Mouse (Mus musculus): ENCODE results near the gene Vmn2r80.
A peak's percentile ranks its signal among the peaks of the same experiment; 100 is the strongest.
"Not testable (repeated sequence)": the region's sequence is repeated elsewhere in the genome, so short reads cannot be mapped to it uniquely, and the experiment has no call there.

Vmn2r80 gene

DNA sequence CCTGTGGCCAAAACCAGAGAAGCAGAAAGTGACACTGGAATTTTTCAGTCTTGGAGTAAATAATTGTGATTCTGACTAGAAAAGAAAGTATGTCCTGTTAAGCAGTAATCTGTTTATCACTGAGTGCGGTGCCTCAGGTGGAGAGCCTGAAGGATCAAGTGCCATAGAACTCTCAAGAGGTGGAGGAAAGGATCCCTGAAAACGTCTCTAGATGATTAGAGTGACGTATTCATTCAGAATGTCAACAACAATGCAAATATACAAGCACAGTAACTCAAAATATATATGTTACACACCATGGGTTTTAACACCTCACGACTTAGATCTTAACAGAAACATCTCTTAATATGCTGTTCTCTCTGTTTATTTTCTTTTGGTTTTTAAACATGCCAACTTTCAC, at the start of gene Vmn2r80:
Gene Vmn2r80, plus strand, starts transcription at position 301 of the 400 bp plus-strand sequence.
- DNase-seq = not testable (repeated sequence)

DNA sequence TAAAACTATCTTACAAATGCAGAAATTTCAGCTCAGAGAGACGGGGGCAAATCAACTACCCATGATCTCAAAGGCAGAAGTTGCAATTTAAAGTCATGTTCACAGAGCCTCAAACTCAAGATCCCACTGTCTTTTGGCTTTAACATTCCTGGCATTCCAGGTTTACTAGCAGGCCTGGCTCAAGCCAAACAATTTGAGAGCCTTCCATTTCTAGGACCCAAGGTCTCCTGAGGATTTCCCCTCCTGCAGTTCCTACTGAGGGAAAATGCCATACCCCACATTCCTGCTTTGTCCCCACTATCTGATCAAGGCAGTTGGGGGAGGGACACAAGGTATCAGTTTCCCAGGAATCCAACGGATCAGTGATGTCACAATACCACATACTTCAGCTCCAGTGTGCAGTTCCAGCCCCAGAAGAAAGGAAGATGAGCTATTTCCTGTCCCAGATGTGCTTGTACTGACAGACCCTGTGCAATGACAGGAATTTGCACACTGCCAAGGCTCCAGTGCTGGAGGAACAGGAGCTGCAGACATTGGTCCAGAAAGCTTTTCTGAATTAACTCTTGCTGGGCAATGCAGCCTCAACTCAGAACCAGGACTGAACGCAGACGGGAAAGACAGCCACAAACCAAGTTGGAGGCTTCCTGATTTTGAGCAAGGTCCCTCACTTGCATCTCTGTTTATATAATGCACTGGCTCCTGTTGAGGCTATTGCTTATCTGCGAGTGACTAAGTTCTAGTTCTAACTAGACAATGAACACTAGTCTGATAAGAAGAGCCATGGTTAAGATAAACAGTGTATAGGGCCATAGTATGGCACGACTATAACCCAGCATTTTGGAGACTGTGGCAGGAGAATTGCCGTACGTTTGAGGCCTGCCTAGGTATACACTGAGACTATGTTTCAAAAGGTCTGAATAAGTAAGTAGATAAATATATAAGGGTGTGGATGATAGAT, 42.0 kb upstream of the Vmn2r80 start:
- no peak for DNase-seq

DNA sequence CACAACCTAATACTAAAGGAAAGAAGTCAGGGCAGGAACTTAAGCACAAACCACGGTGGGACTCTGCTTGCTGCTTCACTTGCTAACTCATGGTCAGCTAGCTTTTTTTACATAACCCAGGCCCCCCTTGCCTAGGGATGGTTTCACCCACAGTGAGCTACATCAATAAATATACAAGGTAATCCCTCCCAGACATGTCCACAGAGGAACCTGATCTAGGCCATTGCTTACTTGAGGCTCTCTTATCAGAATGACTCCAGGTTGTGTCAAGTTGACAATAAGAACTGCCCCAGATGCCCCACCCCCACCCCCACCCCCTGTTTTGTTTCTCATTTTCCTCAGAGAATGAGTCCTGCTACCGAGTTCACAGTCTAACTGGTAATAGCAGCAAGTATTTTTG, 41.0 kb upstream of the Vmn2r80 start:
- no peak for DNase-seq

DNA sequence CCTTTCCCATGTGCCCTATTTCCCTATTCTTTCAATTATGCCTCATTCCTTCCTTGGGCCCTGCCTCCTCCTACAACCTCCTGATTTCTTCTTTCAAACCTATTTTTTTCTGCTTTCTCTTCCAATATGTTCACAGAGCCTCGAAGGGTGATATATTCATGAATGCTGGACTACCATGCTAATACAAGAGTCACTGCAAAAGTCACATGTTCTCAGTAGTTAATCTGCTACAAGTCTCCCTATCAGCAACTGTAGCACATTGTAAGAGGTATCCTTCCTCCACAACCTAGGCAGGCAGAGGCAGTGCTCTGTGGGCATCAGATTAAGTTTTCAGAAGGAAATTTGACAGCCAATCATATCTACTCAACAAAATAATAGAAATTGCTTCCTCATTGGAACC, 39.4 kb upstream of the Vmn2r80 start:
- DNase-seq = no peak

DNA sequence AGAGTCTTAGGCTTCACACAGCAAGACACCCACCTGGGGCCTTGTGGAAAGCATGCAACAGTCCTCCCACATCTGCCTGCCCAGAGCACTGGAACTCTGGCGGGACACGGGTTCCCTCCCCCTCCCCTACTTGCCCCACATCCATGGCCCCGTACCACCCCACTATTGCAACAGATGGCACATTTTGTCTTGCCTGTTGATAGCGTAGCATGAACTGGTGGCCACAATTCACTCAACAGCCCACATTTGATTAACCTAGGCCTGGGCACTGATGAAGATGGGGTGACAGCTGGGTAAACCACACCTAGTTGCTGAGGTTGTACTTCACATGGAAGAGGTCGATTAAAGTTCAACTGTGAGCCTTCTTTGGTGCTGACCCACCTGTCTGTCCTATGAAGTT, 38.1 kb upstream of the Vmn2r80 start:
- no peak for DNase-seq

DNA sequence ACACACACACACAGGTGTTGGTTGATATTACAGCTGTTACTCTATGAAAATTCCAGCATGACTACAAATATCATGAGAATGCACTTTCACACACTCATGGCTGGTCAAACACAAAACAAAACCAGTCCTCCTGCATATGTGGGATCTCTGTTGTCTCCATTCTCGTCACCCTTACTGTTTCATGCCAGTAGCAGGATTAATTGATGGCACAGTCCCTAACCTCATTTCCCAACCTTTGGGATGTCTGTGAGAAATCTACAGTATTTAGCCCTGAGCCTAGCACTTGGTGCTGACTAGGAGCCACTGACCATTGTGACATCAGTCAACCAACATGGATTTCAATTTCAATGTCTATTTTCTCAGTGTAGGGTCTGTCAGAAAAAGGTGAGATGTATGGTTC, 33.5 kb upstream of the Vmn2r80 start:
- no peak for DNase-seq

DNA sequence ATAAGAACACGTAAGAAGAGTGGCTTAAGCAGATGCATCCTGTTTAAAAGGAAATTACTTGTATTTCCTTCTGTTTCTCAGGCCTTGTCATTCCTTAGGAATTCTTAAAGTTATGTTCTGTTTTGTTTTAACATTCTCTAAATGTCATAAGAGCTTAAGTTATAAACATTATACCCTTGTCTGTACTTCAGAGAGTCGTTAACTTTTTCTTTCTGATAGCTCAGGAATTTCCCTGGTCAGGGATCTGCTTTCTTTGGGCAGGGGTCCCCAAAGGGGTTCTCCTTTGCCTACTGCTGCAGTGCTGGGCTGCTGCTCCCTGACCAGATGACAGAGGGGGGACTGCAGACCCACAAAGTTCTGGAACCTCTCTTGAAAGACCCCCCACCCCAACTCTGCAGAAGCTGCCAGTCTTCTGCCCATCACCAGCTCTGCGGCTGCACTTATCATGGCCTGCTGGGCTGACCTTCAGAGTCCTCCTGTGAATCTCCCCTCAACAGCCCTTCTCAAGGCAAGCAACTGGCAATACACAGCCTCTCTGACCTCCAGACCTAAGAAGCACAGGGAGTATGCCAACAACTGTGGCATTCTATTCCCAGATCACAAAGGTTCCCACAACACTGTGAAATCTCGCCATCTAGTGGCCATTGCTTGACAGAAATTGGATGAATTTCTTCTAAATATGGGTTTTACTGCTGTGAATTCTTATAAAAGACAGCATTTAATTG, 32.3 kb upstream of the Vmn2r80 start:
- DNase-seq = peak; percentile 55

DNA sequence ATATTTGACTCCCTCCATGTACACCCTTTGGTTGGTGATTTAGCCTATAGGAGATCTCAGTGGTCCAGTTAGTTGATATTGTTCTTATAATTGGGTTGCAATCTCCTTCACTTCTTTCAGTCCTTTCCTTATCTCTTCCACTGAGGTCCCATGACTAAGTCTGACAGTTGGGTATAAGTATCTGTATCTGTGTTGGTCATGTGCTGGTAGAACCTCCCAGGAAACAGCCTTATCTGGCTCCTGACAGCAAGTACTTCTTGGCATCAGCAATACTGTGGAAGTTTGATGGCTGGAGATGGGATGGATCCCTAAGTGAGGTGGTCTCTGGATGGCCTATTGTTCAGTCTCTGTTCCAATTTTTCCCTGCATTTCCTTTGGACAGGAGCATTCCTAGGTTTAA, 3.0 kb downstream of the Vmn2r80 start:
- DNase-seq = no peak

DNA sequence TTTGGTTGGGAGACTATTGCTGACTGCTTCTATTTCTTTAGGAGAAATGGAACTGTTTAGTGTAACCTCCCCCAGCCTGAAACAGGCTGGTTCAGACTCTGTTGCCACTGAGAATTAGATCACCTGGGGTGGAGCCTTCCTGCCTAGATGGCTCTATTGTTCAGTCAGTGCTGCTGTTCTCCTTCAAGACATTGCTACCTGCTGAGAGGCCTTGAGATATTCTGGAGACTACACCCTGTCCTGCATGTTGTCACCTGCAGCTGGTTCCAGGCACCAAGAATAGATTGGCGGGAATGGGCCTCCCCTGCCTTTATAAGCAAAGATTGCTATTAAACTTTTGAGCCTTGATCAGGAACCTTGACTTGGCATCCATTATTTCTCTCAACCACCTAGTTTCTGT, 51.4 kb downstream of the Vmn2r80 start:
- not testable (repeated sequence) for DNase-seq

DNA sequence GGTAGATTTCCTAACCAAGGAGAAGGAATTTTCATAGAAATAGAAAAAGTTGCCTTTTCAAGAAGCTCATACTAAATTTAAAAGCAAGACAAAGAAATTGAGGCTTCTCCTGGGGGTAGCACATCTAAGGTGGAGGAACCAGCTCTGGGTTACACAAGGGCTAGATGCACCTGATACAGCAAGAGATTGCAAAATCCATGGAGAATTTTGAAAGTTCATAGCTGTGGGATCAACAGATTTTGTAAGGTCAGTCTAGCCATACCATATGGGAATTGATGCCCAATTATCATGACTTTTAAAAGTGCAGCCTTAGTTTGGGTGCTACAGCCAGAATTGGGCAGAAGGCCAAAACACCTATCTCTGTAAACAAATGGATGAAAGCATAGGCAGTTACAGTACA, 71.9 kb downstream of the Vmn2r80 start:
- DNase-seq = no peak

DNA sequence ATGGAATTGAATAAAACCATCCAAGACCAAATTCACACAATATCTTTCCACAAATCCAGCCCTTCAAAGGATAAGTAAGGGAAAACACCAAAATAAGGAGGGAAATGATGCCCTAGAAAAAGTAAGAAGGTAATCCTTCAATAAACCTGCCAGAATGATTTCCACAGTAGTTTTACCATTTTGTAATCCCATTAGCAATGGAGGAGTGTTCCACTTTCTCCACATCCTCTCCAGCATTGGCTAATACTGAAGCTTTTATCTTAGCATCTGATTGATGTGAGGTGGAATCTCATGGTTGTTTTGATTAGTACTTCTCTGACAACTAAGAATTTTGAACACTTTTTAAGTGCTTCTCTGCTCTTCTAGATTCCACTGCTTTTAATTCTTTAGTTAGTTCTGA, 73.0 kb downstream of the Vmn2r80 start:
- DNase-seq = no peak

DNA sequence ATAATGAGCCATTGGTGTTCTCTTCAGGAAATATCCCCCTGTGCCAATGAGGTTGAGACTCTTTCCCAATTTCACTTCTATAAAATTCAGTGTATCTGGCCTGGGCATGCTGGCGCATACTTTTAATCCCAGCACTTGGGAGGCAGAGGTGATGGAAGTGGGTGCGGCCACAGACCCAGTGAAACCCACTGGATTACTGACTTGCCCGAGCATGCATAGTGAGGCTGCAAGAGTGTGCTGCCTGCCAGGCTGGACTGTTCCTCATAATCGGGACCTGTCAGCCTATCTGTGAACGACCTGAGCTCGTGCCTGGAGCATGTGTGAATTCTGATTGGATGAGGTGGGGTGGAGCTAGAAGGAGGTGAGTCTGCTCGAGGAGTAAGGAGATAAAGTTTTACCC, 73.6 kb downstream of the Vmn2r80 start:
- DNase-seq = no peak

Measured in thymus, postnatal 4 days (tissue).